12 mouse cellular contexts compared by ENCODE assay signal in the genomic region with DNA sequence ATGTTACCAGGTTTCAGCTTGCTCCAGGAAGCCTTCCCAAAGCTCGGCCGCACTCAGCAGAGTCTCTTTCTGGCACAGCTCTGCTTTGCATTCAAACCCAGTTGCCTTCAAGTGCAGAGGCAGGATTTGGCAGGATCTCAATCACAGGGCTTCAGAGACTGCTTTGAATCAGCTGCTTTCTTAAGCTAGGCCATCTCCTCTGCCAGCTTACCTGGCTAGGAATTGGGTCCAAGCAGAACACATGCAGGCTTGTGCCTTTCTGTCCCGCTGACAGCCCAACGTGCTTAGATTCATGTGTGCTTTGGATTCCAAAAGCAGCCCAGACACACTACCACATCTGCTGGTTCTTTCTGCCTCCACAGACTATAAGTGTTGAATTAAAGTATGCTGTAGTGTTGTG. TPM values are rescaled to one million over a fixed set of nuclear protein-coding genes. Genes with fewer than 3 reads are reported as not detected.
DNase-seq lines count a peak whose midpoint lies in the region; ATAC-seq and TF ChIP-seq lines count a peak whose summit lies in the region.
"Had no signal": no experiment of that assay in that cellular context is flagged by ENCODE, and none has a peak within 500 bp of the region (broad histone marks: within the 10 kb centered on the region; RNA-seq: fewer than 3 reads in every experiment).

No protein-coding gene starts in this region.

- no peak overlapping the region for H3K4me3 ChIP-seq in hindbrain, embryonic 14.5 days (replicated peaks; ENCODE audit: low read length)
- no peak overlapping the region for H3K4me3 ChIP-seq in hindbrain, embryonic 13.5 days
- H3K4me3 ChIP-seq in layer of hippocampus, adult 2 months = no peak overlapping the region
- no peak overlapping the region for H3K4me3 ChIP-seq in limb, embryonic 15.5 days
- H3K4me3 ChIP-seq: heart, embryonic 10.5 days had no signal

- H3K36me3 ChIP-seq in hindbrain, embryonic 14.5 days (replicated peaks; ENCODE audit: control insufficient read depth, insufficient read depth) = no peaks in the 10 kb centered on the region
- H3K36me3 ChIP-seq in hindbrain, embryonic 13.5 days = no peaks in the 10 kb centered on the region
- peaks cover 13% of the 10 kb centered on the region for H3K36me3 ChIP-seq in limb, embryonic 15.5 days

- H3K9me3 ChIP-seq in hindbrain, embryonic 14.5 days (ENCODE audit: control insufficient read depth, low read length) = no peaks in the 10 kb centered on the region
- H3K9me3 ChIP-seq in hindbrain, embryonic 13.5 days = no peaks in the 10 kb centered on the region
- H3K9me3 ChIP-seq in limb, embryonic 15.5 days = no peaks in the 10 kb centered on the region
- H3K9me3 ChIP-seq: heart, embryonic 10.5 days had no signal

- no peaks in the 10 kb centered on the region for H3K4me1 ChIP-seq in hindbrain, embryonic 14.5 days (replicated peaks; ENCODE audit: control insufficient read depth, insufficient read depth, low read length)
- H3K4me1 ChIP-seq in hindbrain, embryonic 13.5 days (replicated peaks) = no peaks in the 10 kb centered on the region
- no peaks in the 10 kb centered on the region for H3K4me1 ChIP-seq in limb, embryonic 15.5 days
- H3K4me1 ChIP-seq: heart, embryonic 10.5 days had no signal

- peak; percentile 28 for DNase-seq in hindbrain, embryonic 14.5 days (ENCODE audit: low spot score)
- DNase-seq in fat pad, adult 2 months (ENCODE audit: extremely low read depth, low read depth, low spot score) = peak; percentile 21
- peak; percentile 18 to 47 for DNase-seq in layer of hippocampus, adult 2 months (ENCODE audit: low spot score in 2 of 2)
- no peak for DNase-seq in thymus, postnatal 0 days (ENCODE audit: low spot score)
- no peak for DNase-seq in natural killer cell, adult 2 months (ENCODE audit: low spot score in 2 of 2)
- DNase-seq in T-cell, adult 2 months (ENCODE audit: low spot score) = no peak
- DNase-seq: lung, postnatal 36 days had no signal

- peak; percentile 21; the same call in 1 of the 2 replicates for ATAC-seq in hindbrain, embryonic 14.5 days (ENCODE audit: low FRiP score)
- no peak for ATAC-seq in hindbrain, embryonic 13.5 days (ENCODE audit: low FRiP score)
- peak; percentile 24; the same call in 1 of the 2 replicates for ATAC-seq in limb, embryonic 15.5 days (ENCODE audit: insufficient number of reproducible peaks, low FRiP score, low TSS enrichment, low read depth)
- ATAC-seq: intestine, postnatal 0 days had no signal

- H3K9ac ChIP-seq in hindbrain, embryonic 14.5 days = no peak overlapping the region
- no peak overlapping the region for H3K9ac ChIP-seq in hindbrain, embryonic 13.5 days
- no peak overlapping the region for H3K9ac ChIP-seq in limb, embryonic 15.5 days

- no peak overlapping the region for H3K4me2 ChIP-seq in hindbrain, embryonic 14.5 days (replicated peaks)
- H3K4me2 ChIP-seq in hindbrain, embryonic 13.5 days = no peak overlapping the region
- no peak overlapping the region for H3K4me2 ChIP-seq in limb, embryonic 15.5 days

- no peaks in the 10 kb centered on the region for H3K27me3 ChIP-seq in hindbrain, embryonic 14.5 days (ENCODE audit: control insufficient read depth, insufficient read depth, low read length)
- no peaks in the 10 kb centered on the region for H3K27me3 ChIP-seq in hindbrain, embryonic 13.5 days
- H3K27me3 ChIP-seq in limb, embryonic 15.5 days = no peaks in the 10 kb centered on the region

- H3K27ac ChIP-seq in hindbrain, embryonic 14.5 days = no peak overlapping the region
- H3K27ac ChIP-seq in hindbrain, embryonic 13.5 days = no peak overlapping the region
- H3K27ac ChIP-seq in layer of hippocampus, adult 2 months = peak overlapping the region; percentile 61
- H3K27ac ChIP-seq in limb, embryonic 15.5 days = peak overlapping the region; percentile 61
- H3K27ac ChIP-seq: heart, embryonic 10.5 days had no signal

- TF ChIP-seq CTCF in layer of hippocampus, adult 2 months (conservative IDR thresholded peaks at IDR 0.05) = no peak

- WGBS in hindbrain, embryonic 14.5 days = 79% methylated on average over 4 of the region's 4 CpGs
- 85% methylated on average over 4 of the region's 4 CpGs for WGBS in hindbrain, embryonic 13.5 days
- 66% methylated on average over 4 of the region's 4 CpGs for WGBS in limb, embryonic 15.5 days

RNA-seq across cellular contexts. Expression of a gene that starts 41.2 kb away (rescaled TPM):
- 0.17 and 0.58 TPM in 2 replicates for polyA plus RNA-seq in hindbrain, embryonic 14.5 days (2014; fragmentation: Nextera tagmentation; extraction: Ambion mirVana)
- 0.13 TPM in 1 of 2 replicates, not detected in the other for polyA plus RNA-seq in hindbrain, embryonic 13.5 days (2015; fragmentation: Nextera tagmentation; extraction: Ambion mirVana)
- not detected for total RNA-seq in layer of hippocampus, adult 2 months (2021)
- polyA plus RNA-seq in limb, embryonic 15.5 days (2015; fragmentation: Nextera tagmentation; extraction: Ambion mirVana) = 0.19 and 0.41 TPM in 2 replicates
- polyA plus RNA-seq in thymus, postnatal 0 days (2015; fragmentation: Nextera tagmentation; extraction: Ambion mirVana) = 0.39 and 0.42 TPM in 2 replicates
- polyA plus RNA-seq: heart, embryonic 10.5 days; neural tube, embryonic 11.5 days had no signal

Comparison
In these comparisons a context has a peak if more than half of its experiments do, and no peak if none do; other contexts are left out.
1. DNase-seq: peak in hindbrain, embryonic 14.5 days (single experiment), fat pad, adult 2 months (single experiment) and layer of hippocampus, adult 2 months (2 of 2); none in thymus, postnatal 0 days (single experiment), natural killer cell, adult 2 months (0 of 2) and T-cell, adult 2 months (single experiment).
2. H3K27ac ChIP-seq: peak in layer of hippocampus, adult 2 months (single experiment) and limb, embryonic 15.5 days (single experiment); none in hindbrain, embryonic 14.5 days (single experiment) and hindbrain, embryonic 13.5 days (single experiment).